26 mouse cellular contexts compared by ENCODE assay signal in the genomic region with DNA sequence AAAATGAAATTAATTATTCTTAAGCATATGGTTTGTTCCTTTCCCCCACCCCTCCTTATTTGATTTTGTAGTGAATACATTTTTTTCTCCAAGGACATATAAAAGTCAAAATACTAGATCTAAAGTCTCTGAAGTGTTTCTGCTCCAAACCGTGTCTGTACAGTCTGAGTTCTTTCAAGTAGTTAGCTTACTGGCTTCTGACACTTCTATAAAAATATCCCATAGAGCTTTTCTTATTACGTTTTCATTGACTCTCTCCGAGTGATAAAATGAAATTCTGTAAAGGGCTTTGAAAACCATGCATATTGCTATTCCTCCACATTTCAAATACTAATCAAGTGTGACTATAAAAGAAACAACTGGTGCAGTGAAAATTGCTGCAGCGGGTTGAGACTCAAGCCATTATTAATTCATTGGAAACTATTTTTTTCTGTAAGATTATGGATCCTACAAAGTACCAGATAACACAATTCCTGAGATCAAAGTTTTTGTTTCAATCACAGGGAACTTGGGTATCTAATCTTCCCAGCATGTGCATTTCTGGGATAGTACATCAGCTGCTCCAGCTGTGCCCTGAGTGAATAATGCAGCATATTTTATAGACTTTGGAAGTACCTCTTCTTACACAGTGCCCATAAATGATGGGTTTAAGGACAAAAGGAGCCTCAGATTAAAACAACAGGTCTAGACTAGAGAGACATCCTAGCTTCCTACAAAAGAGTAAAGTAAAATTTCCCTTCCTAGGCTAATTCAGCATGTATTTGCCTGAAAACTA.
DNase-seq lines count a peak whose midpoint lies in the region; ATAC-seq and TF ChIP-seq lines count a peak whose summit lies in the region.
"Had no signal": no experiment of that assay in that cellular context is flagged by ENCODE, and none has a peak within 500 bp of the region (broad histone marks: within the 10 kb centered on the region; RNA-seq: fewer than 3 reads in every experiment).

No protein-coding gene starts in this region.

- no peak overlapping the region for H3K9ac ChIP-seq in forebrain, embryonic 14.5 days (ENCODE audit: low read length)
- H3K9ac ChIP-seq in forebrain, embryonic 15.5 days (replicated peaks), result no peak overlapping the region
- no peak overlapping the region for H3K9ac ChIP-seq in midbrain, embryonic 13.5 days (replicated peaks)
- H3K9ac ChIP-seq in midbrain, embryonic 16.5 days (ENCODE audit: low read depth, low read length), result no peak overlapping the region
- H3K9ac ChIP-seq in stomach, postnatal 0 days (ENCODE audit: low read length), result no peak overlapping the region
- H3K9ac ChIP-seq: embryonic facial prominence, embryonic 12.5 days; embryonic facial prominence, embryonic 15.5 days; hindbrain, embryonic 12.5 days; hindbrain, embryonic 15.5 days had no signal

- H3K27ac ChIP-seq in forebrain, embryonic 14.5 days (ENCODE audit: low read depth, low read length), result no peak overlapping the region
- no peak overlapping the region for H3K27ac ChIP-seq in forebrain, embryonic 15.5 days (replicated peaks)
- no peak overlapping the region for H3K27ac ChIP-seq in midbrain, embryonic 13.5 days
- peak overlapping the region; percentile 22; the same call in 1 of the 2 replicates for H3K27ac ChIP-seq in midbrain, embryonic 16.5 days (ENCODE audit: low read length)
- no peak overlapping the region for H3K27ac ChIP-seq in stomach, postnatal 0 days (replicated peaks)
- H3K27ac ChIP-seq: embryonic facial prominence, embryonic 12.5 days; embryonic facial prominence, embryonic 15.5 days; gastrocnemius, adult 2 months; hindbrain, embryonic 12.5 days; hindbrain, embryonic 15.5 days had no signal

- H3K36me3 ChIP-seq in forebrain, embryonic 14.5 days (ENCODE audit: control insufficient read depth, insufficient read depth, low read length), result no peaks in the 10 kb centered on the region
- no peaks in the 10 kb centered on the region for H3K36me3 ChIP-seq in forebrain, embryonic 15.5 days
- no peaks in the 10 kb centered on the region for H3K36me3 ChIP-seq in midbrain, embryonic 13.5 days
- H3K36me3 ChIP-seq in midbrain, embryonic 16.5 days (ENCODE audit: control insufficient read depth, insufficient read depth, low read length), result no peaks in the 10 kb centered on the region
- H3K36me3 ChIP-seq in stomach, postnatal 0 days (ENCODE audit: control insufficient read depth, insufficient read depth, low read length), result no peaks in the 10 kb centered on the region
- H3K36me3 ChIP-seq: embryonic facial prominence, embryonic 12.5 days; embryonic facial prominence, embryonic 15.5 days; G1E; hindbrain, embryonic 12.5 days; hindbrain, embryonic 15.5 days had no signal

- no peaks in the 10 kb centered on the region for H3K9me3 ChIP-seq in forebrain, embryonic 14.5 days (replicated peaks; ENCODE audit: control insufficient read depth, low read length)
- no peaks in the 10 kb centered on the region for H3K9me3 ChIP-seq in forebrain, embryonic 15.5 days
- no peaks in the 10 kb centered on the region for H3K9me3 ChIP-seq in midbrain, embryonic 13.5 days
- no peaks in the 10 kb centered on the region for H3K9me3 ChIP-seq in midbrain, embryonic 16.5 days (replicated peaks; ENCODE audit: control insufficient read depth, low read length, poor library complexity, severe bottlenecking)
- H3K9me3 ChIP-seq in stomach, postnatal 0 days (ENCODE audit: control insufficient read depth, low read length), result no peaks in the 10 kb centered on the region
- H3K9me3 ChIP-seq: embryonic facial prominence, embryonic 12.5 days; embryonic facial prominence, embryonic 15.5 days; G1E; hindbrain, embryonic 12.5 days; hindbrain, embryonic 15.5 days had no signal

- no peak for TF ChIP-seq EP300 in stomach, postnatal 0 days (optimal IDR thresholded peaks at IDR 0.05)

- H3K4me2 ChIP-seq in forebrain, embryonic 14.5 days (ENCODE audit: low read length), result no peak overlapping the region
- H3K4me2 ChIP-seq in forebrain, embryonic 15.5 days (replicated peaks), result no peak overlapping the region
- H3K4me2 ChIP-seq in midbrain, embryonic 13.5 days (replicated peaks), result no peak overlapping the region
- no peak overlapping the region for H3K4me2 ChIP-seq in midbrain, embryonic 16.5 days (ENCODE audit: low read length)
- no peak overlapping the region for H3K4me2 ChIP-seq in stomach, postnatal 0 days (replicated peaks; ENCODE audit: low read depth)
- H3K4me2 ChIP-seq: embryonic facial prominence, embryonic 12.5 days; embryonic facial prominence, embryonic 15.5 days; heart, embryonic 11.5 days; hindbrain, embryonic 12.5 days; hindbrain, embryonic 15.5 days had no signal

- TF ChIP-seq CTCF in brain, embryonic 14.5 days (IDR thresholded peaks at IDR 0.05; ENCODE audit: borderline replicate concordance, extremely low read depth, insufficient read depth, insufficient read length), result no peak
- no peak for TF ChIP-seq CTCF in stomach, postnatal 0 days (IDR thresholded peaks at IDR 0.05; ENCODE audit: low read depth)

- H3K4me3 ChIP-seq in forebrain, embryonic 14.5 days (ENCODE audit: low read depth, low read length), result no peak overlapping the region
- no peak overlapping the region for H3K4me3 ChIP-seq in forebrain, embryonic 15.5 days
- no peak overlapping the region for H3K4me3 ChIP-seq in midbrain, embryonic 13.5 days (replicated peaks)
- no peak overlapping the region for H3K4me3 ChIP-seq in midbrain, embryonic 16.5 days (ENCODE audit: low read depth, low read length)
- no peak overlapping the region for H3K4me3 ChIP-seq in stomach, postnatal 0 days (ENCODE audit: low read depth, low read length)
- H3K4me3 ChIP-seq: embryonic facial prominence, embryonic 12.5 days; embryonic facial prominence, embryonic 15.5 days; gastrocnemius, adult 2 months; hindbrain, embryonic 12.5 days; hindbrain, embryonic 15.5 days had no signal

- TF ChIP-seq POLR2A in brain, embryonic 14.5 days (IDR thresholded peaks at IDR 0.05; ENCODE audit: borderline replicate concordance, extremely low read depth, insufficient read depth, insufficient read length, poor library complexity, severe bottlenecking), result no peak

- WGBS in forebrain, embryonic 14.5 days, result 74% methylated on average over 4 of the region's 4 CpGs
- 76% methylated on average over 4 of the region's 4 CpGs for WGBS in forebrain, embryonic 15.5 days
- 39% methylated on average over 4 of the region's 4 CpGs for WGBS in midbrain, embryonic 13.5 days
- 31% methylated on average over 4 of the region's 4 CpGs for WGBS in midbrain, embryonic 16.5 days
- WGBS in stomach, postnatal 0 days, result 76% methylated on average over 4 of the region's 4 CpGs

- H3K27me3 ChIP-seq in forebrain, embryonic 14.5 days (replicated peaks; ENCODE audit: control insufficient read depth, insufficient read depth, low read length), result no peaks in the 10 kb centered on the region
- H3K27me3 ChIP-seq in forebrain, embryonic 15.5 days, result no peaks in the 10 kb centered on the region
- no peaks in the 10 kb centered on the region for H3K27me3 ChIP-seq in midbrain, embryonic 13.5 days
- no peaks in the 10 kb centered on the region for H3K27me3 ChIP-seq in midbrain, embryonic 16.5 days (ENCODE audit: control insufficient read depth, insufficient read depth, low read depth, low read length)
- no peaks in the 10 kb centered on the region for H3K27me3 ChIP-seq in stomach, postnatal 0 days (ENCODE audit: control insufficient read depth, insufficient read depth, low read length)
- H3K27me3 ChIP-seq: CH12.LX; embryonic facial prominence, embryonic 12.5 days; embryonic facial prominence, embryonic 15.5 days; hindbrain, embryonic 12.5 days; hindbrain, embryonic 15.5 days had no signal

- ATAC-seq in forebrain, embryonic 14.5 days, result 0 out of 2 replicates have a peak, but pooled peaks have one; percentile 34
- no peak for ATAC-seq in forebrain, embryonic 15.5 days (replicated peaks)
- ATAC-seq in midbrain, embryonic 13.5 days, result peak; percentile 84
- peak; percentile 91 for ATAC-seq in midbrain, embryonic 16.5 days
- ATAC-seq in stomach, postnatal 0 days (ENCODE audit: low FRiP score, low TSS enrichment), result no peak
- ATAC-seq: forebrain, embryonic 16.5 days; Patski had no signal

- H3K4me1 ChIP-seq in forebrain, embryonic 14.5 days (ENCODE audit: control insufficient read depth, insufficient read depth, low read length), result no peaks in the 10 kb centered on the region
- H3K4me1 ChIP-seq in forebrain, embryonic 15.5 days, result no peaks in the 10 kb centered on the region
- H3K4me1 ChIP-seq in midbrain, embryonic 13.5 days (replicated peaks), result peaks cover 7% of the 10 kb centered on the region
- peaks cover 11% of the 10 kb centered on the region for H3K4me1 ChIP-seq in midbrain, embryonic 16.5 days (ENCODE audit: control insufficient read depth, insufficient read depth, low read length)
- no peaks in the 10 kb centered on the region for H3K4me1 ChIP-seq in stomach, postnatal 0 days (replicated peaks; ENCODE audit: control insufficient read depth, insufficient read depth)
- H3K4me1 ChIP-seq: embryonic facial prominence, embryonic 12.5 days; embryonic facial prominence, embryonic 15.5 days; hindbrain, embryonic 15.5 days had no signal

- peak; percentile 14 for DNase-seq in forebrain, embryonic 14.5 days (ENCODE audit: low spot score)
- DNase-seq in brain, embryonic 14.5 days (ENCODE audit: low read depth), result peak; percentile 57
- DNase-seq in stomach, postnatal 0 days (ENCODE audit: low spot score), result no peak
- DNase-seq in yolk sac, embryonic 10.5 days (ENCODE audit: low spot score), result no peak
- DNase-seq: adrenal gland, postnatal 10 days; adrenal gland, postnatal 36 days; B cell, adult 2 months; cerebellum, adult 11 months; cerebellum, adult 2 months; cerebellum, adult 9-11 months; cerebellum, postnatal 25 days; gastrocnemius, adult 2 months; gastrocnemius, postnatal 14 days; heart, adult 11 months had no signal

Comparison
In these comparisons a context has a peak if more than half of its experiments do, and no peak if none do; other contexts are left out.
1. ATAC-seq: peak in forebrain, embryonic 14.5 days (single experiment), midbrain, embryonic 13.5 days (single experiment) and midbrain, embryonic 16.5 days (single experiment); none in forebrain, embryonic 15.5 days (single experiment) and stomach, postnatal 0 days (single experiment).
2. DNase-seq: peak in forebrain, embryonic 14.5 days (single experiment) and brain, embryonic 14.5 days (single experiment); none in stomach, postnatal 0 days (single experiment) and yolk sac, embryonic 10.5 days (single experiment).